Mouse (Mus musculus) c-Kit-positive CD71-negative TER-119-negative erythroid progenitor cells, embryonic 14.5 days (primary cell): Measurements from ENCODE around the gene Olfr457.
"Not testable (repeated sequence)": the region's sequence is repeated elsewhere in the genome, so short reads cannot be mapped to it uniquely, and the experiment has no call there.

Experiments
- DNase-seq: peaks from one replicate; pipeline ENCODE4 v3.0.0-alpha.2; 2013; ENCODE audit warnings: low read depth

Gene Olfr457

GRCm38 (mm10) chr6:42476235-42476634, at the start of gene Olfr457:
Olfr457 (minus strand) TSS chr6:42476335.
- no peak for DNase-seq

GRCm38 (mm10) chr6:42513461-42513860, 37.3 kb upstream of the Olfr457 start:
- no peak for DNase-seq

GRCm38 (mm10) chr6:42509311-42509710, 33.2 kb upstream of the Olfr457 start:
- no peak for DNase-seq

GRCm38 (mm10) chr6:42503478-42503877, 27.3 kb upstream of the Olfr457 start:
- no peak for DNase-seq

GRCm38 (mm10) chr6:42489731-42490130, 13.6 kb upstream of the Olfr457 start:
- no peak for DNase-seq

- DNase-seq: no peak
Observed at GRCm38 (mm10) chr6:42487114-42487513, 11.0 kb upstream of the Olfr457 start, which contains the start of gene Olfr456. Olfr456 (minus strand) TSS chr6:42487214.

- DNase-seq: no peak
Observed at GRCm38 (mm10) chr6:42484633-42485032, 8.5 kb upstream of the Olfr457 start.

GRCm38 (mm10) chr6:42471298-42471697, 4.8 kb downstream of the Olfr457 start:
- DNase-seq: not testable (repeated sequence)

- DNase-seq: no peak
Observed at GRCm38 (mm10) chr6:42470542-42470941, 5.6 kb downstream of the Olfr457 start.

- DNase-seq: no peak
Observed at GRCm38 (mm10) chr6:42465096-42465495, 11.0 kb downstream of the Olfr457 start, which contains the start of gene Olfr458. Olfr458 (minus strand) TSS chr6:42465196.

GRCm38 (mm10) chr6:42447381-42447780, 28.8 kb downstream of the Olfr457 start:
- DNase-seq: no peak

- no peak for DNase-seq
Observed at GRCm38 (mm10) chr6:42444491-42444890, 31.6 kb downstream of the Olfr457 start.

GRCm38 (mm10) chr6:42441395-42441794, 34.7 kb downstream of the Olfr457 start:
- no peak for DNase-seq

GRCm38 (mm10) chr6:42435490-42435889, 40.6 kb downstream of the Olfr457 start:
- DNase-seq: no peak

GRCm38 (mm10) chr6:42434446-42434845, 41.7 kb downstream of the Olfr457 start, which contains the start of gene Tas2r126:
Tas2r126 (plus strand) TSS chr6:42434535.
- no peak for DNase-seq

GRCm38 (mm10) chr6:42433554-42433953, 42.6 kb downstream of the Olfr457 start:
- DNase-seq: no peak

GRCm38 (mm10) chr6:42426337-42426736, 49.8 kb downstream of the Olfr457 start:
- DNase-seq: no peak

GRCm38 (mm10) chr6:42424472-42424871, 51.7 kb downstream of the Olfr457 start:
- DNase-seq: no peak

- DNase-seq: peak; percentile 39
Observed at GRCm38 (mm10) chr6:42421439-42421838, 54.7 kb downstream of the Olfr457 start.

GRCm38 (mm10) chr6:42419443-42419842, 56.7 kb downstream of the Olfr457 start:
- no peak for DNase-seq
